Mouse (Mus musculus) midbrain, embryonic 11.5 days (tissue): ENCODE measurements around the gene Sohlh1. TPM values are rescaled to one million over a fixed set of nuclear protein-coding genes. Genes with fewer than 3 reads are reported as not detected.

ENCODE experiments used
- ATAC-seq: fragments of 200-750 bp; cut with Nextera tagmentation; 2 replicates; pipeline ENCODE4 v1.8.0; 2017; ENCODE audit warnings: moderate TSS enrichment, moderate library complexity; ENCODE audit not compliant: low FRiP score
- DNase-seq: peaks from one replicate; pipeline ENCODE4 v3.0.0; 2015; ENCODE audit warnings: low spot score; ENCODE audit errors: missing footprints
- H3K27ac ChIP-seq: fragments of 300-500 bp; sonication (generic); 2 replicates; pipeline ENCODE4 v1.5.1; 2014; ENCODE audit warnings: low read depth, low read length
- H3K27me3 ChIP-seq: fragments of 300-500 bp; sonication (generic); 2 replicates; pipeline ENCODE4 v1.6.1; 2014; ENCODE audit warnings: mild to moderate bottlenecking, low read length, moderate library complexity, mixed read lengths; ENCODE audit not compliant: control insufficient read depth, insufficient read depth
- H3K36me3 ChIP-seq: fragments of 300-500 bp; sonication (generic); 2 replicates; pipeline ENCODE4 v1.6.1; 2014; ENCODE audit warnings: mild to moderate bottlenecking, low read length, moderate library complexity, mixed read lengths; ENCODE audit not compliant: control insufficient read depth, insufficient read depth
- H3K4me1 ChIP-seq: fragments of 300-500 bp; sonication (generic); 2 replicates; pipeline ENCODE4 v1.6.1; 2014; ENCODE audit warnings: low read length; ENCODE audit not compliant: control insufficient read depth, insufficient read depth
- H3K4me2 ChIP-seq: fragments of 300-500 bp; sonication (generic); 2 replicates; pipeline ENCODE4 v1.6.1; 2014; ENCODE audit warnings: mild to moderate bottlenecking, moderate library complexity
- H3K4me3 ChIP-seq: fragments of 300-500 bp; sonication (generic); 2 replicates; pipeline ENCODE4 v1.5.1; 2014; ENCODE audit warnings: low read depth, low read length
- H3K9ac ChIP-seq: fragments of 300-500 bp; sonication (generic); 2 replicates; pipeline ENCODE4 v1.6.1; 2014; ENCODE audit warnings: low read length
- H3K9me3 ChIP-seq: fragments of 300-500 bp; sonication (generic); 2 replicates; pipeline ENCODE4 v1.6.1; 2016; ENCODE audit warnings: low read length; ENCODE audit not compliant: control insufficient read depth
- WGBS: fragments of 180-500 bp; shearing (Covaris S2); extraction: QIAGEN DNeasy Blood & Tissue Kit; methylation state at CpG from one replicate; pipeline ENCODE4 v1.1.7; 2014; 5-methylcytosine and 5-hydroxymethylcytosine counted together
- polyA plus RNA-seq: library from polyadenylated mRNA; unstranded; fragments of >200 nt; fragmentation: Nextera tagmentation; extraction: Ambion mirVana; gene quantifications from 2 replicates; pipeline ENCODE4 v1.2.1, GENCODE M21; 2014

The Sohlh1 gene
- polyA plus RNA-seq, 1 experiment from 2014 or later: not detected

GRCm38 (mm10) chr2:25852626-25853025, 5.6 kb upstream of the Sohlh1 start:
- H3K27me3 ChIP-seq: no peaks in the 10 kb centered on the region
- H3K4me2 ChIP-seq: no peak overlapping the region
- H3K9ac ChIP-seq: no peak overlapping the region
- WGBS: 65% methylated on average over 3 of the region's 3 CpGs
- no peak for DNase-seq
- H3K9me3 ChIP-seq: no peaks in the 10 kb centered on the region
- no peak overlapping the region for H3K4me3 ChIP-seq
- ATAC-seq: no peak
- H3K4me1 ChIP-seq: no peaks in the 10 kb centered on the region
- H3K27ac ChIP-seq: no peak overlapping the region
- H3K36me3 ChIP-seq: no peaks in the 10 kb centered on the region

- no peak overlapping the region for H3K4me2 ChIP-seq
- H3K36me3 ChIP-seq: no peaks in the 10 kb centered on the region
- no peak overlapping the region for H3K9ac ChIP-seq
- no peak for ATAC-seq
- no peaks in the 10 kb centered on the region for H3K4me1 ChIP-seq
- peak; percentile 93 for DNase-seq
- H3K9me3 ChIP-seq: no peaks in the 10 kb centered on the region
- no peak overlapping the region for H3K4me3 ChIP-seq
- no peak overlapping the region for H3K27ac ChIP-seq
- no peaks in the 10 kb centered on the region for H3K27me3 ChIP-seq
- 9% methylated on average over 4 of the region's 4 CpGs for WGBS
These were observed 3.3 kb upstream of the Sohlh1 start for GRCm38 (mm10) chr2:25850330-25850729.

GRCm38 (mm10) chr2:25846516-25846915, 532 bp downstream of the Sohlh1 start:
- ATAC-seq: no peak
- Histone ChIP-seq H3K9me3 (no peaks in the 10 kb centered on the region), H3K4me3 (no peak overlapping the region), H3K4me2 (no peak overlapping the region), H3K4me1 (no peaks in the 10 kb centered on the region), H3K9ac (no peak overlapping the region), H3K36me3 (no peaks in the 10 kb centered on the region), H3K27ac (no peak overlapping the region), H3K27me3 (no peaks in the 10 kb centered on the region)
- 85% methylated on average over 8 of the region's 8 CpGs for WGBS
- no peak for DNase-seq

- no peaks in the 10 kb centered on the region for H3K36me3 ChIP-seq
- H3K4me1 ChIP-seq: no peaks in the 10 kb centered on the region
- H3K4me3 ChIP-seq: no peak overlapping the region
- 86% methylated on average over 3 of the region's 3 CpGs for WGBS
- ATAC-seq (no peak), DNase-seq (no peak)
- no peak overlapping the region for H3K4me2 ChIP-seq
- no peaks in the 10 kb centered on the region for H3K9me3 ChIP-seq
- H3K9ac ChIP-seq: no peak overlapping the region
- no peaks in the 10 kb centered on the region for H3K27me3 ChIP-seq
- no peak overlapping the region for H3K27ac ChIP-seq
These were observed 3.0 kb downstream of the Sohlh1 start for GRCm38 (mm10) chr2:25844097-25844496.

- Histone ChIP-seq H3K9me3 (no peaks in the 10 kb centered on the region), H3K27ac (no peak overlapping the region), H3K36me3 (no peaks in the 10 kb centered on the region), H3K4me2 (no peak overlapping the region), H3K4me3 (no peak overlapping the region), H3K4me1 (no peaks in the 10 kb centered on the region), H3K27me3 (no peaks in the 10 kb centered on the region), H3K9ac (no peak overlapping the region)
- WGBS: 78% methylated on average over 1 of the region's 1 CpGs
- DNase-seq (no peak), ATAC-seq (no peak)
These were observed 4.3 kb downstream of the Sohlh1 start for GRCm38 (mm10) chr2:25842758-25843157.

GRCm38 (mm10) chr2:25842161-25842560, 4.9 kb downstream of the Sohlh1 start:
- Histone ChIP-seq H3K4me1 (no peaks in the 10 kb centered on the region), H3K36me3 (no peaks in the 10 kb centered on the region), H3K9me3 (no peaks in the 10 kb centered on the region), H3K27me3 (no peaks in the 10 kb centered on the region), H3K4me3 (no peak overlapping the region), H3K9ac (no peak overlapping the region), H3K27ac (no peak overlapping the region), H3K4me2 (no peak overlapping the region)
- ATAC-seq: no peak
- 75% methylated on average over 4 of the region's 4 CpGs for WGBS
- no peak for DNase-seq

- H3K4me3 ChIP-seq: no peak overlapping the region
- H3K4me2 ChIP-seq: no peak overlapping the region
- 44% methylated on average over 5 of the region's 5 CpGs for WGBS
- no peaks in the 10 kb centered on the region for H3K36me3 ChIP-seq
- H3K9me3 ChIP-seq: no peaks in the 10 kb centered on the region
- H3K4me1 ChIP-seq: no peaks in the 10 kb centered on the region
- no peaks in the 10 kb centered on the region for H3K27me3 ChIP-seq
- DNase-seq: peak; percentile 96
- no peak overlapping the region for H3K27ac ChIP-seq
- no peak overlapping the region for H3K9ac ChIP-seq
- no peak for ATAC-seq
These were observed 10.8 kb downstream of the Sohlh1 start for GRCm38 (mm10) chr2:25836291-25836690.

- Histone ChIP-seq H3K9me3 (no peaks in the 10 kb centered on the region), H3K27me3 (no peaks in the 10 kb centered on the region), H3K36me3 (no peaks in the 10 kb centered on the region), H3K4me3 (no peak overlapping the region), H3K4me1 (no peaks in the 10 kb centered on the region), H3K27ac (no peak overlapping the region), H3K9ac (no peak overlapping the region), H3K4me2 (no peak overlapping the region)
- 91% methylated on average over 3 of the region's 3 CpGs for WGBS
- DNase-seq: no peak
- no peak for ATAC-seq
These were observed 16.3 kb downstream of the Sohlh1 start for GRCm38 (mm10) chr2:25830786-25831185.

GRCm38 (mm10) chr2:25828344-25828947, 18.6 kb downstream of the Sohlh1 start:
- Histone ChIP-seq H3K9ac (no peak overlapping the region), H3K9me3 (no peaks in the 10 kb centered on the region), H3K27me3 (no peaks in the 10 kb centered on the region), H3K4me2 (no peak overlapping the region), H3K27ac (no peak overlapping the region), H3K4me3 (no peak overlapping the region), H3K4me1 (no peaks in the 10 kb centered on the region), H3K36me3 (no peaks in the 10 kb centered on the region)
- ATAC-seq (no peak), DNase-seq (no peak)
- WGBS: 82% methylated on average over 8 of the region's 8 CpGs
